Mouse (Mus musculus) gonadal fat pad, adult 2 months (tissue): ENCODE measurements around the gene Sox6. TPM values are rescaled to one million over a fixed set of nuclear protein-coding genes. Genes with fewer than 3 reads are reported as not detected.
"Not testable (repeated sequence)": the region's sequence is repeated elsewhere in the genome, so short reads cannot be mapped to it uniquely, and the experiment has no call there.

Experiments used
- DNase-seq: peaks from one replicate; pipeline ENCODE4 v3.0.0-alpha.2; 2012; ENCODE audit warnings: low read depth
- polyA plus RNA-seq: library from polyadenylated mRNA; depleted of rRNA; stranded (reverse); fragments of >200 nt; gene quantifications from 2 replicates; pipeline ENCODE4 v1.2.3, GENCODE M21; 2012; rRNA removed

The Sox6 gene
- 10.4 and 11.6 TPM in 2 replicates for polyA plus RNA-seq

- DNase-seq: no peak
Observed at GRCm38 (mm10) chr7:116038511-116038910, at the start of gene Sox6. Gene Sox6 (minus strand): TSS chr7:116038796.

- not testable (repeated sequence) for DNase-seq
Observed at GRCm38 (mm10) chr7:116084366-116084765, 45.8 kb upstream of the Sox6 start, which contains the start of gene Gm4353. Gene Gm4353 (minus strand): TSS chr7:116084635.

GRCm38 (mm10) chr7:116060739-116061138, 22.1 kb upstream of the Sox6 start:
- DNase-seq: no peak

- no peak for DNase-seq
Observed at GRCm38 (mm10) chr7:116040470-116041019, 1.9 kb upstream of the Sox6 start.

- DNase-seq: no peak
Observed at GRCm38 (mm10) chr7:116039538-116040466, 1.2 kb upstream of the Sox6 start.

GRCm38 (mm10) chr7:116039196-116039537, 571 bp upstream of the Sox6 start, which contains the start of gene 1110004F10Rik:
Gene 1110004F10Rik (plus strand): TSS chr7:116039397.
- DNase-seq: no peak

GRCm38 (mm10) chr7:116038024-116038423, 572 bp downstream of the Sox6 start:
- DNase-seq: no peak

GRCm38 (mm10) chr7:116036591-116037555, 1.7 kb downstream of the Sox6 start:
- no peak for DNase-seq

- no peak for DNase-seq
Observed at GRCm38 (mm10) chr7:116035504-116035903, 3.1 kb downstream of the Sox6 start.

- DNase-seq: no peak
Observed at GRCm38 (mm10) chr7:116034282-116034758, 4.3 kb downstream of the Sox6 start.

- no peak for DNase-seq
Observed at GRCm38 (mm10) chr7:116033371-116034241, 5.0 kb downstream of the Sox6 start.

GRCm38 (mm10) chr7:116032596-116033307, 5.8 kb downstream of the Sox6 start:
- no peak for DNase-seq

GRCm38 (mm10) chr7:116031718-116032595, 6.6 kb downstream of the Sox6 start:
- DNase-seq: no peak

- no peak for DNase-seq
Observed at GRCm38 (mm10) chr7:116031388-116031717, 7.2 kb downstream of the Sox6 start.

GRCm38 (mm10) chr7:116030597-116031387, 7.8 kb downstream of the Sox6 start:
- DNase-seq: no peak

- DNase-seq: no peak
Observed at GRCm38 (mm10) chr7:116029991-116030390, 8.6 kb downstream of the Sox6 start.

- DNase-seq: no peak
Observed at GRCm38 (mm10) chr7:116002726-116003125, 35.9 kb downstream of the Sox6 start.

- DNase-seq: no peak
Observed at GRCm38 (mm10) chr7:115988109-115988779, 50.4 kb downstream of the Sox6 start.
